Mouse (Mus musculus): ENCODE results near the gene Slc16a13.
"Not testable (repeated sequence)": the region's sequence is repeated elsewhere in the genome, so short reads cannot be mapped to it uniquely, and the experiment has no call there.

Gene Slc16a13

DNA sequence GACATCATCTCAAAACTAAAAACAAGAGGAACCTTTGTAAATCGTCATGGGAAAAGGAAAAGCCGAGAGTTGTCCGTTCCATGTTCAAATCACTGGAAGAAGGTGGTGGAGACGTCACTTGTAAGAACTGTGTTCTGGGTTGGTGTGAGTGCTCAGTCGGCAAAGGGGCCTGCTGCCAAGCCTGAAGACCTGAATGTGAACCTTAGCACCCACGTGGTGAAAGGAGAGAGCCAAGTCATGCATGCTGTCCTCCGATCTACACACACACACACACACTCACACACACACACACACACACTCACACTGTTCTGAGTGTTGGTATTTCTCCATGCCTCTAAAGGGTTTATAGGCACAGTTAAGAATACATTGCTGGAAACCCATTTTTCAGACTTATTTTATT lies 49.7 kb downstream of the Slc16a13 start:
- no peak for DNase-seq (ENCODE audit: low spot score)

- DNase-seq (ENCODE audit: low spot score), result no peak
Observed at GRCm38 (mm10) chr11:70170291-70170690, 50.6 kb downstream of the Slc16a13 start.

DNA sequence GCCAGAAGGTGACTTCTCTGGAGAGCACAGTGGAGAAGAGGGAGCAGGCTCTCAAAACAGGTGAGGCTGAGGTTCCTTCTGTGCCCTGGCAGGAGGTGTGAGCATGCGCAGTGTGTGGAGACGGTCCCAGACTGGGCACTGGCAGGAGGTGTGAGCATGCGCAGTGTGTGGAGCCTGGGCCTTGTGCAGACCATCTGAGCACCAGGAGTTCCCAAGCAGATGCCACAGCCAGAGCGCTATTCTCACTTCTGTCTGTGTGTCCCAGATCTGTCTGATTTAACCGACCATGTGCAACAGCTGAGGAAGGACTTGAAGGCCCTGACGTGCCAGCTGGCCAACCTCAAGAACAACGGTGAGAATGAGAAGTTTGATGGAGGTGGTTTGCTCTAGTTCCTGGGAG lies 51.4 kb downstream of the Slc16a13 start:
- not testable (repeated sequence) for DNase-seq (ENCODE audit: low spot score)

GRCm38 (mm10) chr11:70168136-70168535 lies 52.7 kb downstream of the Slc16a13 start:
- no peak for DNase-seq (ENCODE audit: low spot score)
